Mouse (Mus musculus) hematopoietic stem cell, adult 5-6 weeks (primary cell): ENCODE results near the gene Urod. TPM values are rescaled to one million over a fixed set of nuclear protein-coding genes. Genes with fewer than 3 reads are reported as not detected.

Source experiments
- ATAC-seq, 2 experiments: fragments of 125-278 bp in 1 of 2; replicated peaks in 1 of 2; 2 replicates each; pipeline ENCODE4 v1.8.0; 2016 to 2017; ENCODE audit warnings: inconsistent platforms in 2 of 2, mild to moderate bottlenecking in 2 of 2, moderate number of reproducible peaks in 2 of 2, low read depth in 1 of 2, moderate TSS enrichment in 1 of 2; ENCODE audit not compliant: low FRiP score in 2 of 2, poor library complexity in 2 of 2, severe bottlenecking in 2 of 2, insufficient read depth in 1 of 2, low TSS enrichment in 1 of 2
- total RNA-seq: library from RNA; stranded (forward); fragments of 172-1452, 232-1000 nt; gene quantifications from 2 replicates; pipeline ENCODE4 v1.2.3, GENCODE M21; 2017

Urod gene
- total RNA-seq, 1 experiment from 2014 or later, result 52.0 TPM

GRCm38 (mm10) chr4:117002543-117003521, 8.6 kb upstream of the Urod start:
- peak in 1 of 2 experiments; percentile 80; a peak in 3 of 4 replicates for ATAC-seq

GRCm38 (mm10) chr4:117001957-117002356, 7.7 kb upstream of the Urod start:
- ATAC-seq, result no peak

GRCm38 (mm10) chr4:116999513-117000154, 5.4 kb upstream of the Urod start:
- ATAC-seq, result no peak

- ATAC-seq, result peak in 1 of 2 experiments; percentile 16; a peak in 1 of 4 replicates
Observed at GRCm38 (mm10) chr4:116995798-116996135, 1.6 kb upstream of the Urod start.

DNA sequence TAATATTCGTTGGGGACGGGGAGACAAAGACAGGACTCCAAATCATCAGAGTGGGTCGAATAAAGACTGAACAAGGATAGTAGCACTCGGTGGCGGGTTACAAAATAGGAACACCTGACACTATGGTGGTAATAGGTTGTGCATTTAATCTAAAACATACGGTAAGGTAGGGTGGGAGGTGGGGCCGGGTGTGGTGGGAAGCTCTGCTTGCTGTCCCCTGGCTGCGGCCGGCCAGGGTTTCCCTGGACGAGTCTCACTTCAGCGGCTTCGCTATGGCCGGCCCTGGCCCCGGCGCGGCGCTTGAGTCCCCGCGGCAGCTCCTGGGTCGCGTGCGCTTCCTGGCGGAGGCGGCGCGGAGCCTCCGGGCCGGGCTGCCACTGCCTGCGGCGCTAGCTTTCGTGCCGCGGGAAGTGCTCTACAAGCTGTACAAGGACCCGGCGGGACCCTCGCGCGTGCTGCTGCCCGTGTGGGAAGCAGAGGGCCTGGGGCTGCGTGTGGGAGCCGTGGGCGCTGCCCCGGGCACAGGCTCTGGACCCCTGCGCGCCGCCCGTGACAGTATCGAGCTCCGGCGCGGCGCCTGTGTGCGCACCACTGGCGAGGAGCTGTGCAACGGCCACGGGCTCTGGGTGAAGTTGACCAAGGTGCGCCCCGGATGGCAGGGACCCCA, 1.1 kb upstream of the Urod start, which contains the start of gene Hectd3:
Gene Hectd3 (plus strand): TSS at position 187 of the 667 bp plus-strand sequence.
- ATAC-seq, result peak; percentile 39 to 51; a peak in 2 of 4 replicates

DNA sequence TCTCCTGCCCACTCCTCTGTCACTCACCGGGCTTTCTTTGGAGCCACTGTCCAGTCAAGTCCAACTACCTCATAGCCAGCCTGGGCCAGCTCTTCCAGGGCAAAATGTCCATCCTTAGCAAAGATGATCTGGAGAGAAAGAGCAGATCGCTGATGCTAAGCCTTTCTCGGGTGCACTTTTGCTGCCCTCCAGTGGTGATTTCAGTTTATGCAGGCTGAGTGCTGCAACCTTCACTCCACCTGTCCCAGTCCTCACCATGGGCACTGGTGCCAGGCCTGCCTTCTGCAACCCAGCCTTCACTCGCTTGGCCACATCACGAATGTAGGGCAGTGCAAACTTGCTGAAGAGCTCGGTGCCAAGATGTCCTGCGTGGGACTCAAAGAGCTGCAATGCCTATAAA, 2.8 kb downstream of the Urod start:
- ATAC-seq, result peak; percentile 44 to 46; a peak in 3 of 4 replicates

GRCm38 (mm10) chr4:116989731-116990130, 4.5 kb downstream of the Urod start:
- no peak for ATAC-seq

- no peak for ATAC-seq
Observed at GRCm38 (mm10) chr4:116987122-116987456, 7.1 kb downstream of the Urod start.

- peak; percentile 90 to 95 for ATAC-seq
Observed at GRCm38 (mm10) chr4:116986400-116987121, 7.7 kb downstream of the Urod start.

- ATAC-seq, result no peak
Observed at GRCm38 (mm10) chr4:116985681-116986080, 8.5 kb downstream of the Urod start.

DNA sequence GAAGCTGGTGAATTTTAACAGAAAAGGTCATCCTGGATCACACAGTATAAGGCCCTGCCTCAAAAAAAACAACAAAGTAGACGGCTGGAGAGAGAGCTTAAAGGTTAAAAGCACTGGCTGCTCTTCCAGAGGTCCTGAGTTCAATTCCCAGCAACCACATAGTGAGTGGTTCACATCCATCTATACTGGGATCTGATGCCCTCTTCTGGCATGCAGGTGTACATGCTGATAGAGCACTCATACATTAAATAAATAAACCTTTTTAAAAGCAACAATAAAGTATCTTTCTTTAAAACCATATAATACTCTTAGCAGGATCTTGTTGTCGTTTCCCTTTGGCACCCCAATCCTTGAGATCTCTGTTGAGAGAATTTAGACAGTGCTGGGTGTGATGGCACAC, 17.7 kb downstream of the Urod start:
- ATAC-seq, result no peak

GRCm38 (mm10) chr4:116954951-116955350, 39.3 kb downstream of the Urod start:
- no peak for ATAC-seq

- no peak for ATAC-seq
Observed at GRCm38 (mm10) chr4:116951642-116952041, 42.6 kb downstream of the Urod start.

GRCm38 (mm10) chr4:116944055-116944454, 50.2 kb downstream of the Urod start:
- no peak for ATAC-seq

- no peak for ATAC-seq
Observed at GRCm38 (mm10) chr4:116942695-116943094, 51.5 kb downstream of the Urod start.
